Mouse (Mus musculus) mouse embryonic stem cell (cell line): ENCODE measurements around the gene Cxcl13.
"Not testable (repeated sequence)": the region's sequence is repeated elsewhere in the genome, so short reads cannot be mapped to it uniquely, and the experiment has no call there.

Source experiments
- in situ Hi-C, 2 experiments: fragments of 300-500 bp; cut with MboI; formaldehyde crosslinking; loops; 1 replicate in 1 of 2; 3 replicates in 1 of 2; pipeline ENCODE4 v1.14.3; 2019 to 2020; ENCODE audit warnings: low sequenced_read_pairs in 2 of 2, low pct_unique_long_range_greater_than_20kb in 1 of 2, mixed read lengths in 1 of 2; ENCODE audit not compliant: unreplicated experiment in 1 of 2

The Cxcl13 gene

DNA sequence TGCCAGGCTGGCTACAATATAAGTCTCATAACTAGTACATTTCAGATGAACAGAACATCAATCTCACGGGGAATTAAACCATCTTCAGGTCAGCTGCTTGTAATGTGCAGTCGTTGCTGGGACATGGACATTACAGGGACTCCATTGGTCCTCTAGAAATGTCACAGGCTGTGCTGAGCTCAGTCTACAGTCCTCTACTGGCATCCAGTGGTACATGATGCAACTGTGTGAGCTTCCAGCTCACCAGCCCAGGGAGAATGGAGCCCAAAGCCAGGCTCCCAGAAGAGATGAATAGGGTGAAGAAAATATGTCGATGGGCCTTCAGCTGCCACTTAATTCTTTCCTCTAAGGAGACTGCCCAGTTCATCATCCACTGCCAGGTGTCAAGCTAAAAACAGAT, 15.5 kb downstream of the Cxcl13 start:
- in situ Hi-C loops, result no loop called here

DNA sequence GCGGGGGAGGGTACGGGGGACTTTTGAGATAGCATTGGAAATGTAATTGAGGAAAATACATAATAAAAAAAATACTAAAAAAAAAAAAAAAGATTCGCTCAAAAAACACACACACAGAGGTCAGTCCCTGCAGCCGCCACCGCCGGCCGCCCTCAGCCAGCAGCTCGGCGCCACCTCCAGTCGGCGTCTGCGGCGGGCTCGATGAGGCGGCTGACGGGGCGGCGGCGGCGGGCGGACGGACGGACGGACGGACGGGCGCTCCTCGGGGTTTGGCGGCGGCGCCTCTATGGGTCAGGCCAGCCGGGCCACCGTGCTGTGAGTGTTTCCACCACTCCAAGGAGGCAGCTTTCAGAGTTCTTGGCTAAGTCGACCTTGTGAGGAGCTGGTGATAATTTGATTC, 17.1 kb downstream of the Cxcl13 start:
- in situ Hi-C loops, result not testable (repeated sequence)

DNA sequence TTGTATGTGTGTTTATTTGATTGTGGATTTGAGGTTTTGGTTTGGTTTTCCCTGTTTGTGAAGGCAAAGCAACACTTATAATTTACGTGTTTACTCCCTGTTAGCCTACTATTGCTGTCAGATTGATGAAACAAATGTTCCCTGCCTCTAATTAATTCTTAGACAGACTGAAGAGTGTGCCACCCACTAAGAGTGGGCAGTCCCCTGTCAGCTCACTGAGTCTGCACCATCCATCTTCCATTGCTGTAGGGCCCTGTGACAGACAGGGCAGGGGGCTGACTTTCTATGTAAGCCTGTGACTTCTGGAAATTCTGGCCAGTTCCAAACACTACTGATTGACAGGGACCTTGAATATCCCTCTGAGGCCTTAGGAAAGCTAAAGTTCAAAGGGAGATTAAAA, 19.5 kb downstream of the Cxcl13 start:
- in situ Hi-C loops, result no loop called here

DNA sequence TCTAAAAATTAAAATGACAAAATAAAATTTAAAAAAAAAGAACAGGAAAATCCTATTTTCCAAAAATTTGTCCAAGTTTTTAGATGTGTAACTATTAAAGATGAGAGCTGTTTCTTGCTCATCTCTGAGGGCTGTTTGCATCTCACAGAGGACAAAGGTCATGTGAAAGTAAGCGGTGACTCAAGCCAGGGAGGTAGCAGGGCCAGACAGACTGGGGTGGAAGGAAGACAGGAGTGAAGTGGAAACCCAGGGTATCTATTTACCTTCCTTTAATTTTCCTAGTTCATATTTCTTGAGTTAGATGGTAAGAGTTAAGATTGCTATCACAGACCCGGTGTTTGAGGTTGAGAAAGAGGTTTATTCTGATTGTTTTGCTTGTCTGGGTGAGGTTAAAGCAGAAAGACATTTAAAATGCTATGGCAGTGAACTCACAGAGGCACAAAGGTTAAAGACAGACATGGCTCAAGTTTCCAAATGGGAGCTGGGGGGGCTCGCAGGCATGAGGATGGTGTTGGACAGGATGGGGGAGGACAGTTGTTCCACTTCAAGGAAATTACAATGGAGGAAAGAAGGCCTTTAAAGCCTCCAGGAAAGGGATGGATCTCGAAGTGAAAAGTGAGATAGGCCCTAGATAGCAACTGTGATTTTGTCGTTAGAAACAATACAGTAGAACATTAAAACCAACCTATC, 27.2 kb downstream of the Cxcl13 start:
- in situ Hi-C loops, result no loop called here

DNA sequence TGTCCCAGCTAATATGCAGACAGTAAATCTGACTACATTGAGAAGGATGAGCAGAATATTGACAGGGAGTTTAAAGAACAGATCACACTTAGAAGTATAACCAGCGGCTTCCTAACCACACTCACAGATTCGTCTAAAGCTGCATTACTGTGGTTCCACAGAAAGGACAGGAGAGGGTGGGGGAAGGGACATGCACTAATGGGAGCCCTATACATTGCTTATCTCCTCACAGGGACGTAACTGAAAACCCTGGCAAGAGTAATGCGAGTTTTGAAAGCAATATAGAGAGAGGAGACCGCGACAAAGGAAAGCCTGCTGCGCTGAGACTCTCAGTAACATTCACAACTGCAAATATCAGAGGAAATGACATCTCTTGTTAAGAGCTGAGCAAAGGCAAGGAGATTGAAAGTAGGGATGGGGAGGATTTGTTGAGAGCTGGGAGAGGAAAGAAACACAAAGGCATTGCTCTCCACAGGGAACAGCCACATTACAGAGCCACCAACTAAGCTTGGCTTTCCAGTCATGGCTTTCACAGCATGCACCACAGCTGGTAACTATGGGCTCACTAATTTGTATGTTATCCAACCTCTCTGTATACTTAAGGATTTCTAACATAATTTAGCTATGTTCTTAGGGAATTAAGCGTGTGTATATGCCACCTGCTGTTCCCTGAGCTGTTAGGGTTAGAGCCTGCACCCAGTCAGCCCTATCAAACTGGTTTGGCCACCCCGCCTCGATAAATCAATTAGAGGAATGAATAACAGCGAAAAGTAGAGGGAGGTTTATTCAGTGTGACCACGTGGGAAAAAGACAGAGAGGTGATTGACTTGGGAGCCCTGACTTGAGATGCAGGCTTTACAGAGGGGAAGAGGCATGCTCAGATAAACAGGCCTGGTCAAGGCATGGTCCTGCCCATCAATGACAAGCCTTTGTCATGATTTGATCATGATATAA, 34.9 kb downstream of the Cxcl13 start:
- in situ Hi-C loops, result no loop called here

DNA sequence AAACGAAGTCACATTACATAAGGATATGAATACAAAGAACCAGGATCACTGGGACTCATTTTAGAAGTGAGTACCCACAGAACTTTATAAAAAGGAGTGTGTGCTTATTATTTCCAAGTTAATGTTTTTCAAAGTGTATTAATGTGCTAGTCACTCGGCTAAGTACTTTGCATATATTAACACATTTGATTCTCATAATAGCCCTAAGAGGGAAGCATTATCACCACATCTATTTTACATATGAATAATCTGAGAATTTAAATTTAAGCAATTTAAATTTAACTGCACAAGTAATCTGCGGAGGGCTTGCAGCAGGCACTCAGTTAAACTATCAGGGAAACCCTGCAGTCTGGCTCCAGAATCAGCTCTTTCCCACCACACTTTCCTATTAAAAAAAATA, 40.5 kb downstream of the Cxcl13 start:
- in situ Hi-C loops, result no loop called here

DNA sequence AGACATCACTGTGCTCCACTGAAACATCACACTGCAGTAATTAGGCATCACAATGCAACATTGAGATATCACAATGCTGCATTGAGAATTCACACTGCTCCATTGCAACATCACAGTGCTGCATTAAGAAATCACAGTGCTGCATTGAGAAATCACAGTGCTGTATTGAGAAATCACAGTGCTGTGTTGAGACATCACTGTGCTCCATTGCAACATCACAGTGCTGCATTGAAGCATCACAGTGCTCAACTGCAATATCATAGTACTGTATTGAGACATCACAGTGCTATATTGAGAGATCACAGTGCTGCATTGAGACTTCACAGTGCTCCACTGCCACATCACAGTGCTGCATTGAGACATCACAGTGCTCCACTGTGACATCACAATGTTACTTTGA, 46.6 kb downstream of the Cxcl13 start:
- in situ Hi-C loops, result no loop called here

DNA sequence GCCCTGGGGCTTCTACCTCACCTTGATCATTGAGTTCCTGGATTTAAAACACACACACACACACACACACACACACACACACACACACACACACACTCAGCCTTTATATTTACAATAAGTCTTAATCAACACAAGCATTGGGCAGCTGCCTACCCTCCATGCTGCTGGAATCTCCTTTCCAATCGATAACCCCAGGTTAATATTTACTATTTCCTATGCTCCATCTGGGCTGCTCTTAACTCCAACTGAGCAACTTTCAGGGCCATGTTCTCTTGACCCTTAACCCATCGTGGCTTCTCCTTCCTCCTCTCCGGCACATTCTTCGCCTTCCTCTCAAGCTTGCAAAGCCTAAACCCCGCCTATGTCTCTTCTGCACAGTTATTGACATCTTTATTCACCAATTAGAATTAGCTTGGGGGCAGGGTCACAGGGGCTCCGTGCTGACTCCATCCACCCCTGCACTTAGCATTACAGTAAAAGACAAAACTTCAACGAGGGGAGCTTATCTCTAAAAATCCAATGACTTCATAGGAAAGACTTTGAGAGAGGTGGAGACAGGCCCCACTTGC, 51.6 kb downstream of the Cxcl13 start:
- in situ Hi-C loops, result no loop called here

DNA sequence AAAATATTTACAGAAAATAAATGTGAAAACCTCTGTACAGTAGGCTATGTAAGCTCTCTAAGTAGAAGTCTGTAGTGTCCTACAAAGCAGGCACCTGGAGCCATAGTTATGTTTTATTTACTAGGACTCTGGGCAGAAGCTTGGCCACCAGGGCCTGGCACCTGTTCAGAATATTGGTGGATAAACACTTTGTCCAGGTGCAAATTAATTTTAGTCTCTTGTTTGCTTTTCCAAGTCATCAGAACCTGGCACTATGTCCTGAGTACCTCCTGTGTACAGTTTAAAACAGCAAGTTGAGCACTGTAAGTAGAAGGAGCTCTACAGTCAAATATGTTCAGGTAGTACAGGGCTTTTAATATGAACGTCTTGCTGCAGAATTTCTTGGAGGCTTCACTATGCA, 52.3 kb downstream of the Cxcl13 start:
- in situ Hi-C loops, result no loop called here
